18 mouse cellular contexts compared by ENCODE assay signal in genomic region chr14:15333130-15333529, GRCm38 (mm10).
"Had no signal": no experiment of that assay in that cellular context is flagged by ENCODE, and none has a peak within 500 bp of the region (broad histone marks: within the 10 kb centered on the region; RNA-seq: fewer than 3 reads in every experiment).

No protein-coding gene starts in this region.

- H3K9ac ChIP-seq: liver, embryonic 13.5 days; liver, embryonic 15.5 days; liver, postnatal 0 days; lung, embryonic 14.5 days; midbrain, embryonic 13.5 days; midbrain, embryonic 15.5 days; neural tube, embryonic 12.5 days had no signal

- DNase-seq: liver, embryonic 13.5 days; liver, postnatal 0 days; lung, embryonic 14.5 days; lung, postnatal 10 days; lung, postnatal 4 days; retina, postnatal 1 day; right cerebral cortex, adult 18-20 months; right cerebral cortex, postnatal 25 days; right cerebral cortex, postnatal 4 days; spleen, adult 18-20 months; thymus, adult 18-20 months; thymus, postnatal 14 days; thymus, postnatal 36 days had no signal

- H3K36me3 ChIP-seq: liver, embryonic 13.5 days; liver, embryonic 15.5 days; midbrain, embryonic 10.5 days; midbrain, embryonic 13.5 days; midbrain, embryonic 15.5 days; neural tube, embryonic 12.5 days had no signal

- H3K4me1 ChIP-seq: liver, embryonic 13.5 days; liver, embryonic 15.5 days; midbrain, embryonic 10.5 days; midbrain, embryonic 13.5 days; midbrain, embryonic 15.5 days; neural tube, embryonic 12.5 days had no signal

- H3K27me3 ChIP-seq: liver, embryonic 13.5 days; liver, embryonic 15.5 days; midbrain, embryonic 13.5 days; midbrain, embryonic 15.5 days; neural tube, embryonic 12.5 days had no signal

- H3K4me2 ChIP-seq: liver, embryonic 13.5 days; liver, embryonic 15.5 days; lung, embryonic 14.5 days; midbrain, embryonic 13.5 days; midbrain, embryonic 15.5 days; neural tube, embryonic 12.5 days had no signal

- H3K27ac ChIP-seq: liver, embryonic 13.5 days; liver, embryonic 15.5 days; midbrain, embryonic 10.5 days; midbrain, embryonic 13.5 days; midbrain, embryonic 15.5 days; neural tube, embryonic 12.5 days had no signal

- H3K4me3 ChIP-seq: liver, embryonic 13.5 days; liver, embryonic 15.5 days; midbrain, embryonic 10.5 days; midbrain, embryonic 13.5 days; midbrain, embryonic 15.5 days; neural tube, embryonic 12.5 days had no signal

- H3K9me3 ChIP-seq: liver, embryonic 13.5 days; liver, embryonic 15.5 days; midbrain, embryonic 10.5 days; midbrain, embryonic 13.5 days; midbrain, embryonic 15.5 days; neural tube, embryonic 12.5 days had no signal

- ATAC-seq: liver, postnatal 0 days; midbrain, embryonic 13.5 days; midbrain, embryonic 15.5 days had no signal
